Mouse (Mus musculus): ENCODE measurements at regions not wholly inside any gene's neighbourhood (a gene's known extent, or its start where the extent isn't known, plus 50 kb on each side); places are given as distances from the start of the nearest gene placed in this dataset.

DNA sequence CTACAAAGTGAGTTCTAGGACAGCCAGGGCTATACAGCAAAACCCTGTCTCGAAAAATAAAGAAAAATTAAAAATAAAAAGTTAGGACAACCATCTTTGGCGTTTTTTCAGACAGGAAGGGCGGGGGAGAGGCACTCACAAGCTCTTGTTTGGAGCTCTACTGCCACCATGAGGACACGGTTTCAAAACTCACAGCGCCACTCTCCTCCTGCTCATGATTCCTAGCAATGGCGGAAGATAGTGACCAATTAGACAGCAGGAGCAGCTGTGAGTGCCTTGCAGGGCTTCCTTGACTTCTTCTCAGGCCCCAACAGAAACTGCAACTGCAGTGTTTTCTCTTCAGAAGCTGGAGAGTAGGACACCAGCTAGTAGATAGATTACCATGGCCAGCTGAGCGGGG, 151.9 kb upstream of the Olfr1324 start:
- TF ChIP-seq CTCF (IDR thresholded peaks at IDR 0.05; ENCODE audit: low read depth, low read length) (no peak), GATA1 (IDR thresholded peaks at IDR 0.05; ENCODE audit: borderline replicate concordance, low read length) (no peak), POLR2AphosphoS5 (IDR thresholded peaks at IDR 0.05; ENCODE audit: insufficient replicate concordance, low read depth, low read length) (no peak), TAL1 (conservative IDR thresholded peaks at IDR 0.05; ENCODE audit: low read depth, low read length) (no peak), GATA2 (IDR thresholded peaks at IDR 0.05; ENCODE audit: borderline replicate concordance, low read depth, low read length) (no peak)
